Mouse (Mus musculus): ENCODE results near the gene Cpne6. TPM values are rescaled to one million over a fixed set of nuclear protein-coding genes. Genes with fewer than 3 reads are reported as not detected.

Gene Cpne6
- polyA plus RNA-seq, 1 experiment from 2014 or later: not detected

- Histone ChIP-seq H3K4me1 (ENCODE audit: control insufficient read depth, insufficient read depth, low read length) (no peaks in the 10 kb centered on the region), H3K36me3 (ENCODE audit: control insufficient read depth, insufficient read depth, low read length) (no peaks in the 10 kb centered on the region), H3K9ac (ENCODE audit: low read length) (no peak overlapping the region), H3K4me3 (ENCODE audit: low read depth, low read length) (no peak overlapping the region), H3K4me2 (ENCODE audit: low read depth, severe bottlenecking) (no peak overlapping the region), H3K27me3 (ENCODE audit: control insufficient read depth, insufficient read depth, low read length) (no peaks in the 10 kb centered on the region), H3K27ac (replicated peaks; ENCODE audit: low read depth, low read length) (no peak overlapping the region), H3K9me3 (ENCODE audit: control insufficient read depth, low read length) (no peaks in the 10 kb centered on the region)
- no peak for ATAC-seq (ENCODE audit: insufficient number of reproducible peaks, low FRiP score, low TSS enrichment, low read depth)
- no peak for DNase-seq (ENCODE audit: low spot score)
- 55% methylated on average over 7 of the region's 7 CpGs for WGBS
These were observed 792 bp downstream of the Cpne6 start for GRCm38 (mm10) chr14:55511037-55511436.

GRCm38 (mm10) chr14:55513927-55514326, 3.7 kb downstream of the Cpne6 start:
- no peak overlapping the region for H3K9ac ChIP-seq (ENCODE audit: low read length)
- 69% methylated on average over 10 of the region's 10 CpGs for WGBS
- no peak overlapping the region for H3K4me2 ChIP-seq (ENCODE audit: low read depth, severe bottlenecking)
- DNase-seq (ENCODE audit: low spot score) (no peak), ATAC-seq (ENCODE audit: insufficient number of reproducible peaks, low FRiP score, low TSS enrichment, low read depth) (no peak)
- no peaks in the 10 kb centered on the region for H3K9me3 ChIP-seq (ENCODE audit: control insufficient read depth, low read length)
- no peak overlapping the region for H3K4me3 ChIP-seq (ENCODE audit: low read depth, low read length)
- H3K4me1 ChIP-seq (ENCODE audit: control insufficient read depth, insufficient read depth, low read length): no peaks in the 10 kb centered on the region
- H3K27ac ChIP-seq (replicated peaks; ENCODE audit: low read depth, low read length): no peak overlapping the region
- H3K27me3 ChIP-seq (ENCODE audit: control insufficient read depth, insufficient read depth, low read length): no peaks in the 10 kb centered on the region
- H3K36me3 ChIP-seq (ENCODE audit: control insufficient read depth, insufficient read depth, low read length): no peaks in the 10 kb centered on the region

- 92% methylated on average over 4 of the region's 4 CpGs for WGBS
- no peak overlapping the region for H3K9ac ChIP-seq (ENCODE audit: low read length)
- no peak for DNase-seq (ENCODE audit: low spot score)
- H3K4me1 ChIP-seq (ENCODE audit: control insufficient read depth, insufficient read depth, low read length): no peaks in the 10 kb centered on the region
- H3K27ac ChIP-seq (replicated peaks; ENCODE audit: low read depth, low read length): no peak overlapping the region
- no peaks in the 10 kb centered on the region for H3K9me3 ChIP-seq (ENCODE audit: control insufficient read depth, low read length)
- H3K36me3 ChIP-seq (ENCODE audit: control insufficient read depth, insufficient read depth, low read length): no peaks in the 10 kb centered on the region
- no peak overlapping the region for H3K4me2 ChIP-seq (ENCODE audit: low read depth, severe bottlenecking)
- peaks cover 8% of the 10 kb centered on the region for H3K27me3 ChIP-seq (ENCODE audit: control insufficient read depth, insufficient read depth, low read length)
- no peak for ATAC-seq (ENCODE audit: insufficient number of reproducible peaks, low FRiP score, low TSS enrichment, low read depth)
- no peak overlapping the region for H3K4me3 ChIP-seq (ENCODE audit: low read depth, low read length)
These were observed 5.6 kb downstream of the Cpne6 start for GRCm38 (mm10) chr14:55515846-55516245.

GRCm38 (mm10) chr14:55518897-55519296, 8.7 kb downstream of the Cpne6 start:
- H3K9me3 ChIP-seq (ENCODE audit: control insufficient read depth, low read length): no peaks in the 10 kb centered on the region
- H3K4me2 ChIP-seq (ENCODE audit: low read depth, severe bottlenecking): no peak overlapping the region
- WGBS: 43% methylated on average over 2 of the region's 2 CpGs
- H3K27ac ChIP-seq (replicated peaks; ENCODE audit: low read depth, low read length): no peak overlapping the region
- no peaks in the 10 kb centered on the region for H3K36me3 ChIP-seq (ENCODE audit: control insufficient read depth, insufficient read depth, low read length)
- ATAC-seq (ENCODE audit: insufficient number of reproducible peaks, low FRiP score, low TSS enrichment, low read depth) (no peak), DNase-seq (ENCODE audit: low spot score) (no peak)
- no peaks in the 10 kb centered on the region for H3K4me1 ChIP-seq (ENCODE audit: control insufficient read depth, insufficient read depth, low read length)
- peaks cover 20% of the 10 kb centered on the region for H3K27me3 ChIP-seq (ENCODE audit: control insufficient read depth, insufficient read depth, low read length)
- no peak overlapping the region for H3K9ac ChIP-seq (ENCODE audit: low read length)
- no peak overlapping the region for H3K4me3 ChIP-seq (ENCODE audit: low read depth, low read length)

- 62% methylated on average over 4 of the region's 4 CpGs for WGBS
- no peaks in the 10 kb centered on the region for H3K4me1 ChIP-seq (ENCODE audit: control insufficient read depth, insufficient read depth, low read length)
These were observed 9.4 kb downstream of the Cpne6 start for GRCm38 (mm10) chr14:55519604-55520003.

GRCm38 (mm10) chr14:55520451-55521361, 10.5 kb downstream of the Cpne6 start:
- H3K4me3 ChIP-seq (ENCODE audit: low read depth, low read length): peak overlapping the region; percentile 43
- WGBS: under 1% methylated on average over 61 of the region's 61 CpGs
- DNase-seq (ENCODE audit: low spot score) (peak; percentile 55), ATAC-seq (ENCODE audit: insufficient number of reproducible peaks, low FRiP score, low TSS enrichment, low read depth) (peak; percentile 35; the same call in 1 of the 2 replicates)
- no peaks in the 10 kb centered on the region for H3K9me3 ChIP-seq (ENCODE audit: control insufficient read depth, low read length)
- no peak overlapping the region for H3K27ac ChIP-seq (replicated peaks; ENCODE audit: low read depth, low read length)
- peak overlapping the region; percentile 84 for H3K4me2 ChIP-seq (ENCODE audit: low read depth, severe bottlenecking)
- H3K9ac ChIP-seq (ENCODE audit: low read length): no peak overlapping the region
- H3K4me1 ChIP-seq (ENCODE audit: control insufficient read depth, insufficient read depth, low read length): no peaks in the 10 kb centered on the region
- H3K36me3 ChIP-seq (ENCODE audit: control insufficient read depth, insufficient read depth, low read length): no peaks in the 10 kb centered on the region
- H3K27me3 ChIP-seq (ENCODE audit: control insufficient read depth, insufficient read depth, low read length): peaks cover 20% of the 10 kb centered on the region

More at GRCm38 (mm10) chr14:55519604-55520003, 9.4 kb downstream of the Cpne6 start:
- H3K27ac ChIP-seq (replicated peaks; ENCODE audit: low read depth, low read length): no peak overlapping the region
- peaks cover 20% of the 10 kb centered on the region for H3K27me3 ChIP-seq (ENCODE audit: control insufficient read depth, insufficient read depth, low read length)
- DNase-seq (ENCODE audit: low spot score): no peak
- no peak for ATAC-seq (ENCODE audit: insufficient number of reproducible peaks, low FRiP score, low TSS enrichment, low read depth)
- H3K9me3 ChIP-seq (ENCODE audit: control insufficient read depth, low read length): no peaks in the 10 kb centered on the region
- H3K36me3 ChIP-seq (ENCODE audit: control insufficient read depth, insufficient read depth, low read length): no peaks in the 10 kb centered on the region
- H3K4me2 ChIP-seq (ENCODE audit: low read depth, severe bottlenecking): no peak overlapping the region
- no peak overlapping the region for H3K9ac ChIP-seq (ENCODE audit: low read length)
- no peak overlapping the region for H3K4me3 ChIP-seq (ENCODE audit: low read depth, low read length)

GRCm38 (mm10) chr14:55524062-55524461, 13.8 kb downstream of the Cpne6 start:
- H3K27ac ChIP-seq (replicated peaks; ENCODE audit: low read depth, low read length): no peak overlapping the region
- WGBS: 63% methylated on average over 4 of the region's 4 CpGs
- no peaks in the 10 kb centered on the region for H3K9me3 ChIP-seq (ENCODE audit: control insufficient read depth, low read length)
- DNase-seq (ENCODE audit: low spot score) (no peak), ATAC-seq (ENCODE audit: insufficient number of reproducible peaks, low FRiP score, low TSS enrichment, low read depth) (no peak)
- H3K4me2 ChIP-seq (ENCODE audit: low read depth, severe bottlenecking): no peak overlapping the region
- H3K9ac ChIP-seq (ENCODE audit: low read length): no peak overlapping the region
- H3K4me1 ChIP-seq (ENCODE audit: control insufficient read depth, insufficient read depth, low read length): no peaks in the 10 kb centered on the region
- H3K4me3 ChIP-seq (ENCODE audit: low read depth, low read length): no peak overlapping the region
- no peaks in the 10 kb centered on the region for H3K36me3 ChIP-seq (ENCODE audit: control insufficient read depth, insufficient read depth, low read length)
- peaks cover 20% of the 10 kb centered on the region for H3K27me3 ChIP-seq (ENCODE audit: control insufficient read depth, insufficient read depth, low read length)

GRCm38 (mm10) chr14:55524785-55525184, 14.5 kb downstream of the Cpne6 start, which contains the start of gene Nrl:
Nrl (minus strand) TSS chr14:55524981.
- Histone ChIP-seq H3K27me3 (ENCODE audit: control insufficient read depth, insufficient read depth, low read length) (peaks cover 20% of the 10 kb centered on the region), H3K4me1 (ENCODE audit: control insufficient read depth, insufficient read depth, low read length) (no peaks in the 10 kb centered on the region), H3K9me3 (ENCODE audit: control insufficient read depth, low read length) (no peaks in the 10 kb centered on the region), H3K4me3 (ENCODE audit: low read depth, low read length) (no peak within 1 kb of the TSS), H3K27ac (replicated peaks; ENCODE audit: low read depth, low read length) (no peak within 1 kb of the TSS), H3K9ac (ENCODE audit: low read length) (no peak within 1 kb of the TSS), H3K36me3 (ENCODE audit: control insufficient read depth, insufficient read depth, low read length) (no peaks in the 10 kb centered on the region), H3K4me2 (ENCODE audit: low read depth, severe bottlenecking) (no peak within 1 kb of the TSS)
- DNase-seq (ENCODE audit: low spot score) (no peak), ATAC-seq (ENCODE audit: insufficient number of reproducible peaks, low FRiP score, low TSS enrichment, low read depth) (no peak)
- 15% methylated on average over 8 of the region's 8 CpGs for WGBS

Data from limb, embryonic 11.5 days (tissue).